Mouse (Mus musculus) gastrocnemius, postnatal 14 days (tissue): Measurements from ENCODE around the gene Rrp1. TPM values are rescaled to one million over a fixed set of nuclear protein-coding genes. Genes with fewer than 3 reads are reported as not detected.
"Not testable (repeated sequence)": the region's sequence is repeated elsewhere in the genome, so short reads cannot be mapped to it uniquely, and the experiment has no call there.

Source experiments
- DNase-seq: peaks from one replicate; pipeline ENCODE4 v3.0.0; 2021; ENCODE audit warnings: mixed read lengths
- intact Hi-C: fragments of 180-260 bp; cut with DNase I; formaldehyde crosslinking; loops from one replicate; pipeline ENCODE4 v1.15.1; 2025; ENCODE audit warnings: low total_unique reads
- total RNA-seq, 2 experiments: library from RNA; stranded (reverse); gene quantifications; 2 replicates each; pipeline ENCODE4 v1.2.3; 2021

Rrp1 gene
- total RNA-seq, 2 experiments from 2014 or later, result 70.5 to 73.9 TPM

GRCm38 (mm10) chr10:78426117-78426735 is 13.4 kb upstream of the Rrp1 start:
- intact Hi-C loops, result no loop called here
- no peak for DNase-seq

- peak; percentile 84 for DNase-seq
- intact Hi-C loops, result no loop called here
Observed at GRCm38 (mm10) chr10:78425181-78426041, 12.6 kb upstream of the Rrp1 start, which contains the start of gene Cstb. Gene Cstb, plus strand, starts transcription at chr10:78425669.

- intact Hi-C loops, result no loop called here
- no peak for DNase-seq
Observed at GRCm38 (mm10) chr10:78422614-78423013, 9.8 kb upstream of the Rrp1 start.

- DNase-seq, result no peak
- intact Hi-C loops, result no loop called here
Observed at GRCm38 (mm10) chr10:78420929-78421328, 8.1 kb upstream of the Rrp1 start.

- no peak for DNase-seq
- intact Hi-C loops, result no loop called here
Observed at GRCm38 (mm10) chr10:78418791-78419190, 5.9 kb upstream of the Rrp1 start.

- intact Hi-C loops, result no loop called here
Observed at GRCm38 (mm10) chr10:78417888-78418287, 5.0 kb upstream of the Rrp1 start.

GRCm38 (mm10) chr10:78414936-78415335 is 2.1 kb upstream of the Rrp1 start:
- DNase-seq, intact Hi-C loops: not testable (repeated sequence)

More at GRCm38 (mm10) chr10:78417888-78418287, 5.0 kb upstream of the Rrp1 start:
- no peak for DNase-seq

GRCm38 (mm10) chr10:78413152-78413520 is 293 bp upstream of the Rrp1 start:
- intact Hi-C loops, result no loop called here

GRCm38 (mm10) chr10:78411851-78412250 is 992 bp downstream of the Rrp1 start:
- no peak for DNase-seq
- intact Hi-C loops, result no loop called here

More at GRCm38 (mm10) chr10:78413152-78413520, 293 bp upstream of the Rrp1 start:
- no peak for DNase-seq

GRCm38 (mm10) chr10:78409035-78409788 is 3.6 kb downstream of the Rrp1 start:
- intact Hi-C loops, result no loop called here
- no peak for DNase-seq

- intact Hi-C loops, result no loop called here
- DNase-seq, result no peak
Observed at GRCm38 (mm10) chr10:78407132-78407531, 5.7 kb downstream of the Rrp1 start.

GRCm38 (mm10) chr10:78406152-78406551 is 6.7 kb downstream of the Rrp1 start:
- DNase-seq, result no peak
- intact Hi-C loops, result no loop called here

- intact Hi-C loops, result no loop called here
- no peak for DNase-seq
Observed at GRCm38 (mm10) chr10:78402301-78402922, 10.4 kb downstream of the Rrp1 start.

GRCm38 (mm10) chr10:78401127-78401526 is 11.7 kb downstream of the Rrp1 start:
- intact Hi-C loops, result no loop called here
- DNase-seq, result no peak

- intact Hi-C loops, result no loop called here
- DNase-seq, result no peak
Observed at GRCm38 (mm10) chr10:78399090-78399657, 13.7 kb downstream of the Rrp1 start.

GRCm38 (mm10) chr10:78396625-78396885 is 16.3 kb downstream of the Rrp1 start:
- intact Hi-C loops, result no loop called here
- DNase-seq, result no peak

GRCm38 (mm10) chr10:78395819-78396624 is 16.8 kb downstream of the Rrp1 start:
- intact Hi-C loops, result no loop called here
- DNase-seq, result peak; percentile 92

- intact Hi-C loops, result no loop called here
Observed at GRCm38 (mm10) chr10:78395377-78395776, 17.5 kb downstream of the Rrp1 start.

GRCm38 (mm10) chr10:78392072-78392471 is 20.8 kb downstream of the Rrp1 start:
- peak; percentile 80 for DNase-seq
- intact Hi-C loops, result loop anchor here (2.0 kb wide), 1 partner anchor 111 kb away; no protein-coding TSS in a partner anchor

More at GRCm38 (mm10) chr10:78395377-78395776, 17.5 kb downstream of the Rrp1 start:
- no peak for DNase-seq
